Mouse (Mus musculus) forebrain, embryonic 16.5 days (tissue): ENCODE results near the gene Podxl2. TPM values are rescaled to one million over a fixed set of nuclear protein-coding genes. Genes with fewer than 3 reads are reported as not detected.

Experiments used
- ATAC-seq: fragments of 200-750 bp; cut with Nextera tagmentation; 2 replicates; pipeline ENCODE4 v1.8.0; 2017; ENCODE audit warnings: mild to moderate bottlenecking, moderate library complexity
- H3K27ac ChIP-seq: fragments of 300-500 bp; sonication (generic); 2 replicates; pipeline ENCODE4 v1.5.1; 2014; ENCODE audit warnings: low read length, control low read depth
- H3K27me3 ChIP-seq: fragments of 300-500 bp; sonication (generic); replicated peaks from 2 replicates; pipeline ENCODE4 v1.6.1; 2014; ENCODE audit warnings: low read length; ENCODE audit not compliant: control insufficient read depth, insufficient read depth
- H3K36me3 ChIP-seq: fragments of 300-500 bp; sonication (generic); 2 replicates; pipeline ENCODE4 v1.6.1; 2014; ENCODE audit not compliant: control insufficient read depth, insufficient read depth
- H3K4me1 ChIP-seq: fragments of 300-500 bp; sonication (generic); replicated peaks from 2 replicates; pipeline ENCODE4 v1.6.1; 2014; ENCODE audit warnings: low read length; ENCODE audit not compliant: control insufficient read depth, insufficient read depth
- H3K4me2 ChIP-seq: fragments of 300-500 bp; sonication (generic); 2 replicates; pipeline ENCODE4 v1.6.1; 2014; ENCODE audit warnings: mild to moderate bottlenecking, low read length, control low read depth
- H3K4me3 ChIP-seq: fragments of 300-500 bp; sonication (generic); replicated peaks from 2 replicates; pipeline ENCODE4 v1.5.1; 2014; ENCODE audit warnings: mild to moderate bottlenecking, low read length, control low read depth
- H3K9ac ChIP-seq: fragments of 300-500 bp; sonication (generic); replicated peaks from 2 replicates; pipeline ENCODE4 v1.6.1; 2014; ENCODE audit warnings: low read depth, low read length, control low read depth
- H3K9me3 ChIP-seq: fragments of 300-500 bp; sonication (generic); 2 replicates; pipeline ENCODE4 v1.6.1; 2016; ENCODE audit warnings: low read length; ENCODE audit not compliant: control insufficient read depth
- WGBS: fragments of 180-500 bp; shearing (Covaris S2); extraction: QIAGEN DNeasy Blood & Tissue Kit; methylation state at CpG from one replicate; pipeline ENCODE4 v1.1.7; 2014; 5-methylcytosine and 5-hydroxymethylcytosine counted together
- polyA plus RNA-seq: library from polyadenylated mRNA; unstranded; fragments of >200 nt; fragmentation: Nextera tagmentation; extraction: Ambion mirVana; gene quantifications from 2 replicates; pipeline ENCODE4 v1.2.1, GENCODE M21; 2015

Gene Podxl2
- polyA plus RNA-seq, 1 experiment from 2014 or later = 647 TPM

DNA sequence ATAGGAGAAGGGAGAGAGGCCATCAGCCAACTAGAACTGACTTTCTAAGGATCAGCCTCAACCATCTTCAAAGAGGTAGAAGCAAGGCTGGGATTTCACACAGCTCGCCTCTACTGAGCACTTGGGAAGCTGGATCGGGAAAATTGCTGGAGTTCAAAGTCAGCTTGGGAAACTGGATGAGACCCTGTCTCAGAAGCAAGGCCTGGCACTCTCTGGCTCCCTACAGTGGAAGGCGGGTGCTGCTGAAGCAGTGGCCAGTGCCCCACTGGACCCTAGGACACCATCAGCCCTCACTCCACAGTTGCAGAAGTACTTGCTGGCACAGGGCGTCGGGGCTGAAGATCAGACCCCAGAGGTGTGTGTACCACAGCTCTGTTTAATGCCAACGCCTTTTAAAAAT, 17.0 kb downstream of the Podxl2 start:
- Histone ChIP-seq H3K9me3 (0 out of 2 replicates have a peak, but pooled peaks cover 2% of the 10 kb centered on the region), H3K36me3 (peaks cover 43% of the 10 kb centered on the region), H3K27me3 (no peaks in the 10 kb centered on the region), H3K4me1 (no peaks in the 10 kb centered on the region), H3K4me3 (no peak overlapping the region), H3K9ac (no peak overlapping the region), H3K4me2 (no peak overlapping the region), H3K27ac (no peak overlapping the region)
- 86% methylated on average over 6 of the region's 6 CpGs for WGBS
- no peak for ATAC-seq

DNA sequence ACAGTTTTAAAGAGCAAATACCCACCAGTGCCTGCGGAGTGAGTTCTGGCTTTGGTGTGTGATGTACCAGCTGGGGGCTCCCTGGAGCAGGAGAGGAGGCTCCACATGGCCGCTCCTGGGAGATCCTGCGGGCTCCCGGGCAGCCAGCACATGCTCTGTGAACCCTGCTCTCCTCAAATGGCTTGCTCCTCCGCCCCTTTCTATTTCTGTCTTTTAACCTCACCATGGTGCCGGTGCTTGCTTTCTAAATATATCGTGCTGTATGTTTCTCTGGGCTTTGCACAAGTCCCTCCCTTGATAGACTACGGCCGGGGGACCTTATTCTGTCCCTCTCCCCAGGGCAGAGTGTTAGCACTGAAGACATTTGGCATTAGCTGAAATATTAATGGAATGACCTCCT, 17.6 kb downstream of the Podxl2 start:
- Histone ChIP-seq H3K9me3 (0 out of 2 replicates have a peak, but pooled peaks cover 2% of the 10 kb centered on the region), H3K36me3 (peaks cover 40% of the 10 kb centered on the region), H3K4me3 (no peak overlapping the region), H3K4me1 (no peaks in the 10 kb centered on the region), H3K4me2 (no peak overlapping the region), H3K27ac (no peak overlapping the region), H3K27me3 (no peaks in the 10 kb centered on the region), H3K9ac (no peak overlapping the region)
- no peak for ATAC-seq
- WGBS = 49% methylated on average over 9 of the region's 9 CpGs

GRCm38 (mm10) chr6:88855636-88856035, 19.2 kb downstream of the Podxl2 start:
- peaks cover 31% of the 10 kb centered on the region for H3K36me3 ChIP-seq
- no peak; the same call in 1 of the 2 replicates for ATAC-seq
- no peak overlapping the region for H3K4me2 ChIP-seq
- no peak overlapping the region for H3K4me3 ChIP-seq
- H3K27ac ChIP-seq = no peak overlapping the region
- no peaks in the 10 kb centered on the region for H3K9me3 ChIP-seq
- H3K27me3 ChIP-seq = no peaks in the 10 kb centered on the region
- H3K4me1 ChIP-seq = no peaks in the 10 kb centered on the region
- no peak overlapping the region for H3K9ac ChIP-seq
- 18% methylated on average over 5 of the region's 5 CpGs for WGBS

GRCm38 (mm10) chr6:88854509-88854908, 20.3 kb downstream of the Podxl2 start:
- Histone ChIP-seq H3K4me1 (no peaks in the 10 kb centered on the region), H3K4me3 (no peak overlapping the region), H3K9ac (no peak overlapping the region), H3K4me2 (no peak overlapping the region), H3K27me3 (no peaks in the 10 kb centered on the region), H3K9me3 (no peaks in the 10 kb centered on the region), H3K36me3 (peaks cover 22% of the 10 kb centered on the region), H3K27ac (no peak overlapping the region)
- no peak for ATAC-seq
- WGBS = 83% methylated on average over 5 of the region's 5 CpGs

GRCm38 (mm10) chr6:88850034-88850433, 24.8 kb downstream of the Podxl2 start:
- H3K4me1 ChIP-seq = no peaks in the 10 kb centered on the region
- 91% methylated on average over 7 of the region's 7 CpGs for WGBS
- H3K9ac ChIP-seq = no peak overlapping the region
- no peak overlapping the region for H3K4me2 ChIP-seq
- H3K27ac ChIP-seq = no peak overlapping the region
- no peak overlapping the region for H3K4me3 ChIP-seq
- ATAC-seq = no peak
- H3K27me3 ChIP-seq = no peaks in the 10 kb centered on the region
- H3K36me3 ChIP-seq = peaks cover 34% of the 10 kb centered on the region
- no peaks in the 10 kb centered on the region for H3K9me3 ChIP-seq

DNA sequence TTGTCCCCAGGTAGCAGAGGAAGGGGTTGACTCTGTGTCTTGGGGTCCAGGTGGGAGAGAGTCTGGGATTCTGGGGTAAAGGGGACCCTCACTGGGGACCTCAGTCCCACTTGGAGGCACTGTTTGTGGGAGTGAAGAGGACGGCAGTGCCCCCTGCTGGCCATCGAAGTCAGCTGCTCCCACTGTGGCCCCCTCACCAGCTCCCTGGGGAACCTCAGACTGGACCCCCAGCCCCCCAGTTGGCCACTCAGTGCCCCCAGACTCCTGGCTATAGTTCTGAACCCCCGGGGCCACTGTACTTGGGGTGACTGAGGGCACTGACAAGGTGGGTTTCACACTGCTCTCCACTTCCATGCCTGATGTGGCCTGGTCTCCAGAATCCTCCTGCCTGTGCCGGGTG, 25.6 kb downstream of the Podxl2 start:
- H3K4me2 ChIP-seq = no peak overlapping the region
- no peaks in the 10 kb centered on the region for H3K27me3 ChIP-seq
- H3K9ac ChIP-seq = no peak overlapping the region
- H3K27ac ChIP-seq = no peak overlapping the region
- no peaks in the 10 kb centered on the region for H3K4me1 ChIP-seq
- H3K9me3 ChIP-seq = no peaks in the 10 kb centered on the region
- peaks cover 34% of the 10 kb centered on the region for H3K36me3 ChIP-seq
- no peak for ATAC-seq
- H3K4me3 ChIP-seq = no peak overlapping the region
- WGBS = 45% methylated on average over 4 of the region's 4 CpGs

DNA sequence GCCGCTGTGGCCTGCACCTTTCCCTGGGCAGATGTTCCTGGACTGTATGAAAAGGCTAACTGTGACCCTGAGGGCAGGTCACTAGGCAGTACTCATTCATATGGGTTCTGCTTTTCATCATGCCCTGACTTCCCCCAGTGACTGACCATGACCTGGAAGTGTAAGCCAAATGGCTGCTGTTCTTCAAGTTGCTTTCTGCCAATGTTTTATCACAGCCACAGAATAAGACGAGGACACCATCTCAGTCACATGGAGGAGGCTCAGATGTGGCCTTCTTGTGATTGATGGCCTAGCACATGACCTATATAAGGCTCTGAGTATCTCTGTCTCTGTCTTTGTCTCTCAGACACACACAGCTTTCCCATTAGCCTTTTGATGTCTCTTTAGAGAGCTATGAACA, 27.3 kb downstream of the Podxl2 start:
- Histone ChIP-seq H3K36me3 (peaks cover 34% of the 10 kb centered on the region), H3K27ac (no peak overlapping the region), H3K9me3 (no peaks in the 10 kb centered on the region), H3K4me2 (no peak overlapping the region), H3K9ac (no peak overlapping the region), H3K27me3 (no peaks in the 10 kb centered on the region), H3K4me3 (no peak overlapping the region), H3K4me1 (peaks cover 7% of the 10 kb centered on the region)
- WGBS = 77% methylated on average over 2 of the region's 2 CpGs
- ATAC-seq = no peak

DNA sequence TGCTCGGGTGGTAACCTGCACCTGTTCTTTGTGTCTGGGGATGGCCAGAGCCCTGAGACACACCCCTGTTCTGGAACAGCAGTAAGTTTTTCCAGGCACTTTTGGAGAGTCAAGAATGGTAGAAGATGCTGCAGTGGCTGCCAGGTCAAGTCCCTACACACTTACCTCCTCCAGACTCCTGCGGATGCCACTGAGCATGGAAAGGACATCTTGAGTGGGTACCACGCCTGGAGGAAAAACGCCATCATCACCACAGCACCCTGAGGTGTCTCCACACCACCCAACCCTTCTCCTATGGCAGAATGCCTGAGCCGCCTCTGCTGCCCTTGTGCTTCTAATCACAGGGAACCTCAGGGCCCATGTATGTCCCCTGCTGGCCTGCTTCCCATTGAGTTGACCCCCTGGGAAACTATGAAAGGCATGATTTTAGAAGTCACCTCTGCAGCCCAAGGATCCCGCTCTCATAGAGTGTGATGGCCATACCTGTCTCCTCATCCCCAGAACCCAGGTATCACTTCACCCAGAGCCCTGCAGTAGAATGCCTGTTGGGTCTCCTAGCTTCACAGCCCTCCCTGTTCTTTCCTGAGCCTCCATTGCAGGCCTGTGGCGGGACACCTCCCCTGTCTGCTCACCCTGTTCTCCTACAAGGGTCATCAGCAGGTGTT, 29.8 kb downstream of the Podxl2 start:
- WGBS = 86% methylated on average over 7 of the region's 7 CpGs
- Histone ChIP-seq H3K9ac (no peak overlapping the region), H3K27me3 (no peaks in the 10 kb centered on the region), H3K4me1 (peaks cover 19% of the 10 kb centered on the region), H3K4me3 (no peak overlapping the region), H3K4me2 (no peak overlapping the region), H3K27ac (no peak overlapping the region), H3K36me3 (peaks cover 26% of the 10 kb centered on the region), H3K9me3 (no peaks in the 10 kb centered on the region)
- ATAC-seq = no peak

DNA sequence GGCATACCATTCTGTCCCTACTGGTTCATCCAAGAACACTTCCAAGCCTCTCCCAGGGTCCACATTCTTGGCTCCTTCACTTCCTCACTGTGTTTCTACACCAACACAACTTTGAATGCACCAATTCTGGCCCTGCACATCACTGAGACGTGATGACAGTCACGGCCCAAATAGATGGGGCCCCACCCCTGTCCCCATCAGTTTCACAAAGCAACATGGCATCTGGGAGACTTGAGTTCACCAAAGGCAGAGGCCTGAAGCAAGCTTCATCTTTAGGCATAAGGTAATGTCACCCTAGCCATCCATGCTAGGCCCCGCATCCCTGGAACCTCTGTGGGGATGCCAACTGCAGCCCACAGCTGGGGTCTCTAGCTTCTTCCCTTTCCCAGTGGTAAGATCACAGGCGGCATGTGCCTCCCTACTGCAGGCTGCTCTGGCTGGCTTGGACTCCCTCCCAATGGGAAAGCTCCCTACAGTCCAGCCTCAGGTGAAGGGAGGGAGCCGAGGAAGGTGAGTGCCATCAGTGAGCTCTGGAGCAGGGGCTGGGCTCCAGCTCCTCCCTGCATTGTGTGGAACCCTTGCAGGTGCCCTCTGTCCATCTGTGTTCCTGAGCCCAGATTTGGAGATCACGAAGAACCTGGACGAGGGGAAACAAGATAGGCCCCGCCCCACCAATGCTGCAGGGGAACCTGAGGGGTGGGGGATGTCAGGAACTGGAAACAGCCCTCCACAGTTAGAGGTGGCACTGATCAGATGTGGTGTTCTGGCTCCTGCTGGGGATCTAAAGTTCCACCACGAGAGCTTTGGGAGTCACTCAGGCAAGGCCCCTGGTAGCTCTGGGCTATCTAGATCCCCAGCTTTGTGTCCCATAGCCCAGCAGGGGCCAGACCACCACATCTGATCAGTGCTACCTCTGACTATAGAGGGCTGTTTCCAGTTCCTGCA, 30.8 kb downstream of the Podxl2 start:
- WGBS = 80% methylated on average over 9 of the region's 9 CpGs
- no peak overlapping the region for H3K4me2 ChIP-seq
- H3K4me1 ChIP-seq = peaks cover 20% of the 10 kb centered on the region
- H3K27ac ChIP-seq = no peak overlapping the region
- no peak for ATAC-seq
- H3K9me3 ChIP-seq = no peaks in the 10 kb centered on the region
- no peaks in the 10 kb centered on the region for H3K27me3 ChIP-seq
- no peak overlapping the region for H3K9ac ChIP-seq
- H3K4me3 ChIP-seq = no peak overlapping the region
- peaks cover 27% of the 10 kb centered on the region for H3K36me3 ChIP-seq
